Mouse (Mus musculus): Measurements from ENCODE around the gene Slc38a3.

- no peak for TF ChIP-seq EP300 (IDR thresholded peaks at IDR 0.05; ENCODE audit: low read depth)
- no peak for TF ChIP-seq CTCF (IDR thresholded peaks at IDR 0.05; ENCODE audit: low read depth)
These were observed 8.6 kb downstream of the Slc38a3 start for GRCm38 (mm10) chr9:107660777-107661176.

All from heart, postnatal 0 days (tissue).